ENCODE assay signal across 8 mouse cellular contexts in genomic region chr9:120263994-120264393, GRCm38 (mm10). TPM values are rescaled to one million over a fixed set of nuclear protein-coding genes. Genes with fewer than 3 reads are reported as not detected.
DNase-seq lines count a peak whose midpoint lies in the region; ATAC-seq lines count a peak whose summit lies in the region.
"Had no signal": no experiment of that assay in that cellular context is flagged by ENCODE, and none has a peak within 500 bp of the region (broad histone marks: within the 10 kb centered on the region; RNA-seq: fewer than 3 reads in every experiment).

No protein-coding gene starts in this region.

- H3K4me1 ChIP-seq in hindbrain, embryonic 15.5 days (replicated peaks), result peaks cover 21% of the 10 kb centered on the region
- peaks cover 7% of the 10 kb centered on the region for H3K4me1 ChIP-seq in hindbrain, embryonic 12.5 days

- no peak overlapping the region for H3K4me2 ChIP-seq in hindbrain, embryonic 15.5 days
- H3K4me2 ChIP-seq in hindbrain, embryonic 12.5 days (replicated peaks), result no peak overlapping the region
- H3K4me2 ChIP-seq: neural tube, embryonic 12.5 days had no signal

- peak overlapping the region; percentile 48 for H3K27ac ChIP-seq in hindbrain, embryonic 15.5 days (replicated peaks)
- no peak overlapping the region for H3K27ac ChIP-seq in hindbrain, embryonic 12.5 days
- H3K27ac ChIP-seq: neural tube, embryonic 12.5 days had no signal

- no peaks in the 10 kb centered on the region for H3K9me3 ChIP-seq in hindbrain, embryonic 15.5 days
- H3K9me3 ChIP-seq in hindbrain, embryonic 12.5 days (replicated peaks), result no peaks in the 10 kb centered on the region
- H3K9me3 ChIP-seq: neural tube, embryonic 12.5 days had no signal

- H3K36me3 ChIP-seq in hindbrain, embryonic 15.5 days, result no peaks in the 10 kb centered on the region
- H3K36me3 ChIP-seq in hindbrain, embryonic 12.5 days, result no peaks in the 10 kb centered on the region
- H3K36me3 ChIP-seq: neural tube, embryonic 12.5 days had no signal

- ATAC-seq in hindbrain, embryonic 15.5 days (ENCODE audit: low FRiP score, low read depth), result peak; percentile 73; the same call in 1 of the 2 replicates
- no peak for ATAC-seq in hindbrain, embryonic 12.5 days (ENCODE audit: low FRiP score)

- DNase-seq in frontal cortex, adult 2 months (ENCODE audit: extremely low spot score in 1 of 2, low spot score in 1 of 2), result peak; percentile 38 to 76
- DNase-seq in layer of hippocampus, postnatal 25 days (ENCODE audit: extremely low spot score in 1 of 2, low spot score in 1 of 2), result peak; percentile 22 to 61
- peak; percentile 90 to 91 for DNase-seq in right cerebral cortex, postnatal 10 days (ENCODE audit: low spot score in 2 of 2)
- DNase-seq in adrenal gland, adult (ENCODE audit: inconsistent age in 2 of 2, low spot score in 1 of 2), result no peak
- DNase-seq in c-Kit-positive CD71-positive TER-119-positive erythroid progenitor cells, embryonic 14.5 days (ENCODE audit: low spot score), result no peak

- H3K27me3 ChIP-seq in hindbrain, embryonic 15.5 days, result no peaks in the 10 kb centered on the region
- no peaks in the 10 kb centered on the region for H3K27me3 ChIP-seq in hindbrain, embryonic 12.5 days
- H3K27me3 ChIP-seq: neural tube, embryonic 12.5 days had no signal

- no peak overlapping the region for H3K9ac ChIP-seq in hindbrain, embryonic 15.5 days
- H3K9ac ChIP-seq in hindbrain, embryonic 12.5 days, result no peak overlapping the region
- H3K9ac ChIP-seq: neural tube, embryonic 12.5 days had no signal

- whole genome bisulfite sequencing in hindbrain, embryonic 15.5 days, result 28% methylated on average over 5 of the region's 5 CpGs
- 65% methylated on average over 5 of the region's 5 CpGs for WGBS in hindbrain, embryonic 12.5 days

- H3K4me3 ChIP-seq in hindbrain, embryonic 15.5 days, result no peak overlapping the region
- no peak overlapping the region for H3K4me3 ChIP-seq in hindbrain, embryonic 12.5 days
- H3K4me3 ChIP-seq: neural tube, embryonic 12.5 days had no signal

RNA-seq across cellular contexts. Expression of gene Myrip, which starts 37.3 kb away (rescaled TPM):
- 8.1 and 8.8 TPM in 2 replicates for polyA plus RNA-seq in hindbrain, embryonic 15.5 days (2015; fragmentation: Nextera tagmentation; extraction: Ambion mirVana)
- 1.8 and 2.9 TPM in 2 replicates for polyA plus RNA-seq in hindbrain, embryonic 12.5 days (2016; fragmentation: Nextera tagmentation; extraction: Ambion mirVana)
- 27.7 and 30.2 TPM in 2 replicates for polyA plus RNA-seq in frontal cortex, adult 2 months (2012; rRNA removed)
- total RNA-seq in layer of hippocampus, postnatal 25 days (2021), result 10 to 100 TPM; 49.6 to 52.7 TPM

Comparison
In these comparisons a context has a peak if more than half of its experiments do, and no peak if none do; other contexts are left out.
1. DNase-seq: peak in frontal cortex, adult 2 months (2 of 2), layer of hippocampus, postnatal 25 days (2 of 2) and right cerebral cortex, postnatal 10 days (2 of 2); none in adrenal gland, adult (0 of 2) and c-Kit-positive CD71-positive TER-119-positive erythroid progenitor cells, embryonic 14.5 days (single experiment).